Mouse (Mus musculus) limb, embryonic 10.5 days (tissue): Measurements from ENCODE around the gene Dusp22. TPM values are rescaled to one million over a fixed set of nuclear protein-coding genes. Genes with fewer than 3 reads are reported as not detected.
A peak's percentile ranks its signal among the peaks of the same experiment; 100 is the strongest.

ENCODE experiments used
- DNase-seq: peaks from one replicate; pipeline ENCODE4 v3.0.0-alpha.2; 2017; ENCODE audit warnings: low spot score
- H3K27ac ChIP-seq: fragments of 300-500 bp; sonication (generic); 2 replicates; pipeline ENCODE4 v1.5.1; 2016; ENCODE audit warnings: mild to moderate bottlenecking
- H3K27me3 ChIP-seq: fragments of 300-500 bp; sonication (generic); 2 replicates; pipeline ENCODE4 v1.6.1; 2016; ENCODE audit warnings: low read depth, mild to moderate bottlenecking; ENCODE audit not compliant: poor library complexity, severe bottlenecking
- H3K36me3 ChIP-seq: fragments of 300-500 bp; sonication (generic); 2 replicates; pipeline ENCODE4 v1.6.1; 2016; ENCODE audit warnings: mild to moderate bottlenecking, moderate library complexity
- H3K4me1 ChIP-seq: fragments of 300-500 bp; sonication (generic); 2 replicates; pipeline ENCODE4 v1.6.1; 2016
- H3K4me3 ChIP-seq: fragments of 300-500 bp; sonication (generic); 2 replicates; pipeline ENCODE4 v1.5.1; 2016; ENCODE audit warnings: mild to moderate bottlenecking, moderate library complexity
- H3K9me3 ChIP-seq: fragments of 300-500 bp; sonication (generic); replicated peaks from 2 replicates; pipeline ENCODE4 v1.6.1; 2016; ENCODE audit warnings: mild to moderate bottlenecking
- WGBS: fragments of 180-500 bp; shearing (Covaris S2); methylation state at CpG from one replicate; pipeline ENCODE4 v1.1.7; 2016; 5-methylcytosine and 5-hydroxymethylcytosine counted together
- polyA plus RNA-seq: library from polyadenylated mRNA; unstranded; fragments of >200 nt; fragmentation: Nextera tagmentation; extraction: Ambion mirVana; gene quantifications from 2 replicates; pipeline ENCODE4 v1.2.1, GENCODE M21; 2016

Gene Dusp22
- polyA plus RNA-seq, 1 experiment from 2014 or later, result 17.5 TPM

GRCm38 (mm10) chr13:30730104-30730793 lies 70.5 kb downstream of the Dusp22 start:
- Histone ChIP-seq H3K4me3 (no peak overlapping the region), H3K36me3 (no peaks in the 10 kb centered on the region), H3K9me3 (no peaks in the 10 kb centered on the region), H3K27ac (no peak overlapping the region), H3K27me3 (no peaks in the 10 kb centered on the region), H3K4me1 (peaks cover under 1% of the 10 kb centered on the region; the same call in 1 of the 2 replicates)
- DNase-seq, result no peak
- WGBS, result 88% methylated on average over 15 of the region's 15 CpGs

- Histone ChIP-seq H3K9me3 (no peaks in the 10 kb centered on the region), H3K4me1 (no peaks in the 10 kb centered on the region), H3K36me3 (no peaks in the 10 kb centered on the region), H3K27me3 (no peaks in the 10 kb centered on the region), H3K27ac (no peak overlapping the region), H3K4me3 (no peak overlapping the region)
- WGBS, result 86% methylated on average over 11 of the region's 11 CpGs
- DNase-seq, result no peak
Measured at GRCm38 (mm10) chr13:30732709-30733445, 73.1 kb downstream of the Dusp22 start.

DNA sequence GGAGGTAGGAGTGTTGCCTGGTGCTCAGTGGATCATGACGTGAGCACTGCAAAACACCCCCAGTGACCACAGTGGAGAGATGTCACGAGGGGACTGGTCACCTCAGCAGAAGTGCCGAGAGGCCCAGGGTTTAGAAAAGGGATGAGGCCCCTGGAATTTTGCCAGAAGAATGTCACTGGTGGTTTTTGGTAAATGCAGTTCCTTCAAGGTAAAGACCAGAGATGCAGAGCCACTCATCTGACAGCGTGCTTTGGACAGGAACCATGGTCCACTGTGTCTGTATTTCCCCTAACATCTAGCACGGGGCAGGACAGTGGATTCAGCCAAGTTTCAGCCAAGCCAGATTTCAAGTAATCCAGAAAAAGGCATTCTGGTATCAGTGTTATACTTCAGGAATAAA lies 76.9 kb downstream of the Dusp22 start:
- H3K4me3 ChIP-seq, result no peak overlapping the region
- H3K27ac ChIP-seq, result no peak overlapping the region
- H3K9me3 ChIP-seq, result no peaks in the 10 kb centered on the region
- H3K27me3 ChIP-seq, result no peaks in the 10 kb centered on the region
- no peaks in the 10 kb centered on the region for H3K4me1 ChIP-seq
- no peaks in the 10 kb centered on the region for H3K36me3 ChIP-seq
- 93% methylated on average over 5 of the region's 5 CpGs for WGBS
- DNase-seq, result no peak

- Histone ChIP-seq H3K9me3 (no peaks in the 10 kb centered on the region), H3K4me3 (no peak overlapping the region), H3K4me1 (no peaks in the 10 kb centered on the region), H3K36me3 (no peaks in the 10 kb centered on the region), H3K27me3 (no peaks in the 10 kb centered on the region), H3K27ac (no peak overlapping the region)
- WGBS, result 91% methylated on average over 2 of the region's 2 CpGs
- DNase-seq, result no peak
Measured at GRCm38 (mm10) chr13:30737257-30737656, 77.5 kb downstream of the Dusp22 start.

DNA sequence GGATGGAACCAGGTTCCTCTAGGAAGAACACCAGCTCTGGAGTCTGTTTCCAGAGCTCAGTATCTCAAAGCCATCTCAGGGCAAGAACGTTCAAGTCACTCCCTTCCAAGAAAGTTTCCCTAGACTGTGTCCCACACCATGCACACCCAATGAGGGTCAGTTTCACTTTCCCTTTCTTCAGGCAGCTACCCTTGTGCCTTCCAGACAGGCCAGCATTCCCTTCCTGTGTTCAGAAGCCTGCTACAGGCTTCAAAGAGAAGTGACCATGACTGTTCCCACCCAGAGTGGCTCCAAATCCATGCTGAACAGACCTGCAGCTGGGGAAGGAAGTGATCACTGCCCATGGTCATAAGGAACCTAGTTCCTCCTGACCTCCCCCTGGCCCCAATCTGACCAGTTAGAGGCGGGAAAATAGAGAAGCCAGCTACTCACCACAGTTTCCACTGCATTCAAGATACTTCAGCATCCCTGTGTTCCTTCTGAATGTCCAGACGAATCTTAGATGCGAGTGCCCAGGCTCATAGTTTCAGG lies 78.6 kb downstream of the Dusp22 start:
- DNase-seq, result no peak
- H3K36me3 ChIP-seq, result no peaks in the 10 kb centered on the region
- no peaks in the 10 kb centered on the region for H3K4me1 ChIP-seq
- no peak overlapping the region for H3K27ac ChIP-seq
- 89% methylated on average over 4 of the region's 4 CpGs for WGBS
- H3K4me3 ChIP-seq, result no peak overlapping the region
- no peaks in the 10 kb centered on the region for H3K9me3 ChIP-seq
- H3K27me3 ChIP-seq, result no peaks in the 10 kb centered on the region

DNA sequence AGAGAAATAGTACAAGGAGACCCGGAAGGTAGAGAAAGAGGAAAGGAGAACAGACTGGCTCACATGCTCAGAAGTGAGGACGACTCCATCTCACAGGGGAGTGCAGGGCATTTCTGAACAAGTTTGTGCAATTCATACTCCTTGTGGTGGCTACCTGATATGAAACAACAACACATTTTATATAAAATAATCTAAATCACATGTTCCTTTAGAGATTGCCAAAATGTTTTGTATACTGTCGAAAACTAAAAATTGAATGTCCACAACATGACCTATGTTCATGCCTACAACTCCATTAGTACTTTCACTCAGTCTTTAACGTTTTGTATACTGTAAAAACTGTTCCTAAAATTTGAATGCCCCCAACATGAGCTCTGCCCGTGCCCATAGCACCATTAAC lies 81.4 kb downstream of the Dusp22 start:
- 80% methylated on average over 5 of the region's 5 CpGs for WGBS

GRCm38 (mm10) chr13:30742411-30742970 lies 82.7 kb downstream of the Dusp22 start:
- DNase-seq, result no peak
- no peak overlapping the region for H3K27ac ChIP-seq
- 80% methylated on average over 6 of the region's 6 CpGs for WGBS
- H3K27me3 ChIP-seq, result peaks cover 10% of the 10 kb centered on the region
- no peaks in the 10 kb centered on the region for H3K36me3 ChIP-seq
- H3K9me3 ChIP-seq, result no peaks in the 10 kb centered on the region
- no peaks in the 10 kb centered on the region for H3K4me1 ChIP-seq
- H3K4me3 ChIP-seq, result no peak overlapping the region

More for the DNA sequence above, 81.4 kb downstream of the Dusp22 start:
- Histone ChIP-seq H3K36me3 (no peaks in the 10 kb centered on the region), H3K27me3 (no peaks in the 10 kb centered on the region), H3K4me1 (no peaks in the 10 kb centered on the region), H3K9me3 (no peaks in the 10 kb centered on the region), H3K27ac (no peak overlapping the region), H3K4me3 (no peak overlapping the region)
- no peak for DNase-seq

DNA sequence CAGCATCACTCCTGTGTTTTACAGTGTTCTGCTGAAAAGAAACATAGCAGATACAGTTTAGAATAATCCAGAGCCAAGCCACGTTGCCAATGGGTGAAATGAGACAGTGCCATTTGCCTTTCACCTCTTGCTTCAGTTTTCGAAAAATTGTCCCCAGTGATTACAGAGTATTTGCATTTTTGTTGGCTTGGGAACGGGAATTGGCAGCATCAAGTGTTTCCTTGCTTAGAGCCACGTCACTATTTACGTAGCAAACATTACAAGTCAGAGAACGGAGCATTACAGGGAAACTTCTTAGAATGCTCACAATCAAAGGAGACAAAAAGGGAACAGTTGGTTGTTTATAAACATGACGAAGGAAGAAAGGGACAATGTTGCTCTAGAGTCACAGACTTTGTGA lies 85.3 kb downstream of the Dusp22 start:
- Histone ChIP-seq H3K27ac (no peak overlapping the region), H3K27me3 (peaks cover 37% of the 10 kb centered on the region), H3K36me3 (no peaks in the 10 kb centered on the region), H3K4me1 (peaks cover 15% of the 10 kb centered on the region), H3K4me3 (no peak overlapping the region), H3K9me3 (no peaks in the 10 kb centered on the region)
- no peak for DNase-seq
- WGBS, result 79% methylated on average over 7 of the region's 7 CpGs

GRCm38 (mm10) chr13:30747068-30747467 lies 87.3 kb downstream of the Dusp22 start:
- WGBS, result 75% methylated on average over 5 of the region's 5 CpGs
- Histone ChIP-seq H3K9me3 (no peaks in the 10 kb centered on the region), H3K4me3 (no peak overlapping the region), H3K4me1 (peaks cover 25% of the 10 kb centered on the region), H3K27me3 (peaks cover 56% of the 10 kb centered on the region), H3K27ac (no peak overlapping the region), H3K36me3 (no peaks in the 10 kb centered on the region)
- DNase-seq, result no peak

GRCm38 (mm10) chr13:30747504-30747903 lies 87.7 kb downstream of the Dusp22 start:
- Histone ChIP-seq H3K9me3 (no peaks in the 10 kb centered on the region), H3K27ac (no peak overlapping the region), H3K36me3 (no peaks in the 10 kb centered on the region), H3K4me3 (no peak overlapping the region), H3K4me1 (peaks cover 25% of the 10 kb centered on the region), H3K27me3 (peaks cover 61% of the 10 kb centered on the region)
- 75% methylated on average over 11 of the region's 11 CpGs for WGBS
- DNase-seq, result no peak

DNA sequence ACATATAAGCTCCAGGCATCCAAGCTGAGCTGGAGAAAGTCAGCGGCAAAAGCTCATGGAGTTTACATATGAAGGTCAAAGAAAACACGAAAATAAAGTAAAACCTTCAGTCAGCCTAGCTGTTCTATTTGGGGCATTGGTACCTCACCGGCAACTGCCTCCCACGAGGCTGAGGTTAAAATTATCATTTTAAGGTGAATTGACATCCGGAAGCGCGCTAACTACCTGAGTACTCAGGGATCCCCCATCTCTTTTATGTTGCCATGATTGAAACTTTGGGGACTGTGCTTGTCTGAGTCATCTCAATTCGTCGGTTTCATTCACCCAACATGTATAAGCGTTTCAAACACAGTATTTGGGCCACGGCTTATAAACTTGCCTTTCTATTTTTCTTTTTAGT lies 88.5 kb downstream of the Dusp22 start:
- no peak for DNase-seq
- H3K27me3 ChIP-seq, result peaks cover 69% of the 10 kb centered on the region
- peaks cover 25% of the 10 kb centered on the region for H3K4me1 ChIP-seq
- no peaks in the 10 kb centered on the region for H3K36me3 ChIP-seq
- H3K4me3 ChIP-seq, result no peak overlapping the region
- no peaks in the 10 kb centered on the region for H3K9me3 ChIP-seq
- H3K27ac ChIP-seq, result no peak overlapping the region
- 52% methylated on average over 11 of the region's 11 CpGs for whole genome bisulfite sequencing

GRCm38 (mm10) chr13:30749021-30749556 lies 89.3 kb downstream of the Dusp22 start, which contains the start of gene Irf4:
Gene Irf4, plus strand, starts transcription at chr13:30749226.
- Histone ChIP-seq H3K27me3 (peaks cover 74% of the 10 kb centered on the region), H3K9me3 (no peaks in the 10 kb centered on the region), H3K4me1 (peaks cover 25% of the 10 kb centered on the region), H3K27ac (no peak within 1 kb of the TSS), H3K4me3 (peak within 1 kb of the TSS; percentile 49), H3K36me3 (no peaks in the 10 kb centered on the region)
- peak; percentile 58 for DNase-seq
- under 1% methylated on average over 21 of the region's 21 CpGs for WGBS
